Mouse (Mus musculus) hindbrain, embryonic 16.5 days (tissue): ENCODE measurements around the gene Syde2. TPM values are rescaled to one million over a fixed set of nuclear protein-coding genes. Genes with fewer than 3 reads are reported as not detected.

Source experiments
- ATAC-seq: fragments of 200-750 bp; cut with Nextera tagmentation; 2 replicates; pipeline ENCODE4 v1.8.0; 2017; ENCODE audit warnings: moderate TSS enrichment, moderate library complexity
- H3K27ac ChIP-seq: fragments of 300-500 bp; sonication (generic); 2 replicates; pipeline ENCODE4 v1.5.1; 2014; ENCODE audit warnings: low read depth, mild to moderate bottlenecking, control low read depth, low read length, moderate library complexity
- H3K27me3 ChIP-seq: fragments of 300-500 bp; sonication (generic); replicated peaks from 2 replicates; pipeline ENCODE4 v1.6.1; 2014; ENCODE audit warnings: low read length; ENCODE audit not compliant: control insufficient read depth, insufficient read depth
- H3K36me3 ChIP-seq: fragments of 300-500 bp; sonication (generic); 2 replicates; pipeline ENCODE4 v1.6.1; 2014; ENCODE audit warnings: mild to moderate bottlenecking, low read length, moderate library complexity, mixed read lengths; ENCODE audit not compliant: control insufficient read depth, insufficient read depth
- H3K4me1 ChIP-seq: fragments of 300-500 bp; sonication (generic); 2 replicates; pipeline ENCODE4 v1.6.1; 2014; ENCODE audit warnings: low read depth, low read length; ENCODE audit not compliant: control insufficient read depth, insufficient read depth
- H3K4me2 ChIP-seq: fragments of 300-500 bp; sonication (generic); 2 replicates; pipeline ENCODE4 v1.6.1; 2014; ENCODE audit warnings: mild to moderate bottlenecking, low read length, control low read depth, moderate library complexity
- H3K4me3 ChIP-seq: fragments of 300-500 bp; sonication (generic); 2 replicates; pipeline ENCODE4 v1.5.1; 2014; ENCODE audit warnings: mild to moderate bottlenecking, low read length, control low read depth, moderate library complexity
- H3K9ac ChIP-seq: fragments of 300-500 bp; sonication (generic); 2 replicates; pipeline ENCODE4 v1.6.1; 2014; ENCODE audit warnings: low read depth, mild to moderate bottlenecking, control low read depth, low read length, moderate library complexity
- H3K9me3 ChIP-seq: fragments of 300-500 bp; sonication (generic); 2 replicates; pipeline ENCODE4 v1.6.1; 2014; ENCODE audit warnings: mild to moderate bottlenecking, low read length, moderate library complexity; ENCODE audit not compliant: control insufficient read depth
- WGBS: fragments of 180-500 bp; shearing (Covaris S2); extraction: QIAGEN DNeasy Blood & Tissue Kit; methylation state at CpG from one replicate; pipeline ENCODE4 v1.1.7; 2014; 5-methylcytosine and 5-hydroxymethylcytosine counted together
- polyA plus RNA-seq: library from polyadenylated mRNA; unstranded; fragments of >200 nt; fragmentation: Nextera tagmentation; extraction: Ambion mirVana; gene quantifications from 2 replicates; pipeline ENCODE4 v1.2.1, GENCODE M21; 2015

The Syde2 gene
- polyA plus RNA-seq, 1 experiment from 2014 or later, result 0.28 TPM

DNA sequence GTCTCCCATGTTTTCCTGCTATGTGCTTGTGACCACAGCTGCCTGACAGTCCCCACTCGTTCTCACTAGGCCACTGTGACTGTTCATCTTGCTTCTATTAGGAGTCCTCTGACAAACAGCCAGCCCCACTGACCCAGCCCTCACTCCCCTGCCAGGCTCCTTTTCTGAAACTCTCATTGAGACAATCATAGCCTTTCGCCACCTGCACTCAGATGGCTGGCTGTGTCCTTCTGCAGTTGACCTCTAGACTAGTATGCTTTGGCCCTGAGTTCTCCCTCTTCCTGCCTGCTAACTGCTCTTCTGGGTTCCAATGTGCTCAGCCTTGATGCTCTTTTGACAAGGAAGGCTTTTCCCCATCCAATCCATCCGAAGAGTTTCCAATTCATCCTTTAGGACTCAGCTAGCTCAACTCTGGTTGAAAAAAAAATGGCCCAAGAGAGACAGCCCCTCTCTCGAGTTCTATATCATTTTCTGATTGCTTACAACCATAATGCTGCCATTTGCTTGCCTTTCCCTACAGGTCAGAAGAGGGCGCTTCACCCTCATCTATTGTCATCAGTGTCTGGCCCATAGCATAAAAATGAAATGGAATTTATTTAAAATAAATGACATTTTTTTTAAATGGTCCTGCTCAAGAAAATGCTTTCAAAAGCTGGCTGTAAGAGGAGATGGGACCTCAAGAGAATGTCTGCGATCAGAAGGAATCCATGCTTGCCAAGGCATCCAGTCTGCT is 65.6 kb downstream of the Syde2 start:
- 73% methylated on average over 6 of the region's 6 CpGs for WGBS

DNA sequence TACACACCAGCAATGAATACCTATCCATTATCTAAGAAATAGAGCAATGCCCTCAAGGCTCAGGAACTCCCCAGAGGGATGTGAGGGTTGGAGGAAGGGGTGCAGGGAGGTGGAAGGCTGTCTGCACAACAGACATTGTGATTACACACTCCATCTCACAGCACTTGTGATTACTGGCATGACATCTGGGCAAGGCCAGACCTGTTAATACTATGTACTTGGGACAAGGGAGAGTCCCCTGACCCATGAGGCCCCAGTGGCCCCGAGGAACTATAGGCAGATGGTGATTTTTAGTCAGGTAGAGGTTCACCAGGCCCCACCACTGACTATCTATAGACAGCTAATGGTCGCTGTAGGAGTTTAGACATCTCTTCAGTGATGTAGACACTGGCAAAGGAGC is 66.2 kb downstream of the Syde2 start:
- WGBS, result 85% methylated on average over 2 of the region's 2 CpGs
- Histone ChIP-seq H3K4me1 (peaks cover 7% of the 10 kb centered on the region), H3K27me3 (peaks cover 2% of the 10 kb centered on the region; the same call in 1 of the 2 replicates), H3K4me3 (no peak overlapping the region), H3K9me3 (no peaks in the 10 kb centered on the region), H3K9ac (no peak overlapping the region), H3K4me2 (no peak overlapping the region), H3K36me3 (no peaks in the 10 kb centered on the region), H3K27ac (no peak overlapping the region)
- ATAC-seq, result no peak

More for the DNA sequence above, 65.6 kb downstream of the Syde2 start:
- H3K27ac ChIP-seq, result no peak overlapping the region
- no peaks in the 10 kb centered on the region for H3K9me3 ChIP-seq
- H3K9ac ChIP-seq, result no peak overlapping the region
- H3K36me3 ChIP-seq, result no peaks in the 10 kb centered on the region
- no peak for ATAC-seq
- H3K4me1 ChIP-seq, result peaks cover 7% of the 10 kb centered on the region
- H3K4me2 ChIP-seq, result no peak overlapping the region
- H3K27me3 ChIP-seq, result peaks cover 2% of the 10 kb centered on the region; the same call in 1 of the 2 replicates
- no peak overlapping the region for H3K4me3 ChIP-seq

DNA sequence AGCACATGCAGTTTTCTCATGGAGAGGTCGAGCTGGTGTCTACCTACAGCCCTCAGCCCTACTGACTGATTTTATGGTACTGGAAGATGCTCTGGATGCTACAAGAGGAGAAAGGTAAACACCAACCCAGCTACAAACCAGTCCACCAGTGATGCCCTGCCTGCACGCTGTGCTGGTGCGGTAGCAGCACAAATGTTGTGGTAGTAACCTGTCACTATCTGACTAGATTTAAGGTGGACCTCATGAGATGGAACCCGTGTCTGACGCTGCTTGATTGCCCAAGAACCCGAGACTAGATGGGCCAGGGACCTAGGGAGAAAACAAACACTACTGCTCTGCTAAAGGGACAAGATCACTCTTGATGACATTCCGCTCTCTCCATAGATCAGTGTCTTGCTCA is 69.5 kb downstream of the Syde2 start:
- no peaks in the 10 kb centered on the region for H3K36me3 ChIP-seq
- H3K27ac ChIP-seq, result no peak overlapping the region
- WGBS, result 81% methylated on average over 7 of the region's 7 CpGs
- no peaks in the 10 kb centered on the region for H3K4me1 ChIP-seq
- H3K9me3 ChIP-seq, result no peaks in the 10 kb centered on the region
- no peak overlapping the region for H3K4me2 ChIP-seq
- no peak overlapping the region for H3K4me3 ChIP-seq
- peaks cover 2% of the 10 kb centered on the region; the same call in 1 of the 2 replicates for H3K27me3 ChIP-seq
- no peak overlapping the region for H3K9ac ChIP-seq
- no peak for ATAC-seq

DNA sequence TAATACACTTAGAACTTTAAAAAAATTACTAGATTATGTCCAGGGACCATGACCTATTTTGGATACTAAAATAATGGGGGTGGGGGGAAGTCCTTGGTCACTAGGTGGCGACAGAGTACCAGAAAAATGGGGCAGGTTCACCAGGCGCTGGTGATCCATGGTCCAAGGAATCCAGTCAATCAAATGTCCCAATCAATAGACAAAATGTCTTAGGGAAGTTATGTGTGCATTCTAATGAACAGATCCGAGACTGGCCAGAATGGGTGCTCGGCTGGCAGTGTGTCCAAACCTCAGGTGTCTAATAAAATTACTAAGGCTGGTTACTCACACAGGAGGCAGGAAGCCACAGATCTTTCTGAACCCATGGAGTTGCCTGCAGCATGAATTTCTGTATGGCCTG is 70.6 kb downstream of the Syde2 start:
- 16% methylated on average over 4 of the region's 4 CpGs for WGBS
- H3K4me1 ChIP-seq, result no peaks in the 10 kb centered on the region
- H3K4me3 ChIP-seq, result no peak overlapping the region
- H3K27me3 ChIP-seq, result peaks cover 2% of the 10 kb centered on the region; the same call in 1 of the 2 replicates
- no peaks in the 10 kb centered on the region for H3K36me3 ChIP-seq
- H3K9me3 ChIP-seq, result no peaks in the 10 kb centered on the region
- H3K27ac ChIP-seq, result no peak overlapping the region
- H3K4me2 ChIP-seq, result no peak overlapping the region
- no peak overlapping the region for H3K9ac ChIP-seq
- ATAC-seq, result no peak

DNA sequence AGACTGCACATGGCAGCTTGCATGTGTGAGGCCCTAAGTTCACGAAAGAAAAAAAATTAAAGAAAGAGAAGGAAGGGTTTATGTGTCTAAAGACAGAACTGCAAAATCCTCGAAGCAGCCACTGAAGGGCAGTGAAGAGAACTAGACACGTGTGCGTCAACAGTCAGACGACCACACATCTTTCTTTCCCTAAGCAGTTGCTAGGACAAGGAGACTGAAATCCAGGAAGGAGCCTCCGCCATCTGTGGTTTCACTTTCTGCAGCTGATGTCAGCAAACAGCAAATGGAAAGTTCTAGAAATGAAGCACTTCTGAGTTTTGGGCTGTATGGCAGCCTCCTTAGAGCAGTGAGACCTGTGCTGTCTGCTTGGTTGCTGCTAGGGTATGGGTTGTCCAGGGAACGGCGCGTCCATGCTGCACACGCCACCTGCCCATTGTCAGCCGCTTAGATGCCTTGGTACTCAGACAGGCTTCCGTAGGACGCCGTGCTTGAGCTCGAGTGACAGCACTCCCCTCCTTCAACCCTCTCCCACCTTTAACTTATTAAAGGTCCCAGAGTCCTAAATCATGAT is 71.8 kb downstream of the Syde2 start:
- Histone ChIP-seq H3K4me1 (no peaks in the 10 kb centered on the region), H3K36me3 (no peaks in the 10 kb centered on the region), H3K9me3 (no peaks in the 10 kb centered on the region), H3K27me3 (peaks cover under 1% of the 10 kb centered on the region; the same call in 1 of the 2 replicates), H3K4me2 (no peak overlapping the region), H3K4me3 (no peak overlapping the region), H3K9ac (no peak overlapping the region), H3K27ac (no peak overlapping the region)
- WGBS, result 81% methylated on average over 15 of the region's 15 CpGs
- no peak for ATAC-seq

DNA sequence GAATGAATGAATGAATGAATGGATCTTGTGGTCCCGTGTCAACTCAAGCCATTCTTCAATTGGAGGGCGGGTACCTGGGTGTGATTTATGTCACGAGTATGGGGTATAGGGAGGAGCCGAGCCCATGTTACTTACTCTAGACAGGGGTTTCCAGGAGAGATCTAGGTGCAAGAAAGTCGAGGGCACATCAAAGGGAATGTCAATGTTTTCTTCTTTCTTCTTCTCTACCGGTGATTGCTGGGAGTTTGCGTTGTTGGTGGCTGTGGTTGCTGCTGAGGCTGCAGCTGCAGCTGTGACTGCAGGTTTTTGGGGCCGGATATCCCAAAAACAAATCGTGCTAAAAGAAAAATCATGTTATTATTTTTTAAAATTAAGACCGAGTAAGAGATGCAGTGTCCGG is 75.5 kb downstream of the Syde2 start:
- no peaks in the 10 kb centered on the region for H3K4me1 ChIP-seq
- no peak for ATAC-seq
- 89% methylated on average over 11 of the region's 11 CpGs for WGBS
- no peak overlapping the region for H3K4me2 ChIP-seq
- no peaks in the 10 kb centered on the region for H3K27me3 ChIP-seq
- H3K27ac ChIP-seq, result no peak overlapping the region
- no peaks in the 10 kb centered on the region for H3K9me3 ChIP-seq
- no peak overlapping the region for H3K4me3 ChIP-seq
- no peak overlapping the region for H3K9ac ChIP-seq
- no peaks in the 10 kb centered on the region for H3K36me3 ChIP-seq

DNA sequence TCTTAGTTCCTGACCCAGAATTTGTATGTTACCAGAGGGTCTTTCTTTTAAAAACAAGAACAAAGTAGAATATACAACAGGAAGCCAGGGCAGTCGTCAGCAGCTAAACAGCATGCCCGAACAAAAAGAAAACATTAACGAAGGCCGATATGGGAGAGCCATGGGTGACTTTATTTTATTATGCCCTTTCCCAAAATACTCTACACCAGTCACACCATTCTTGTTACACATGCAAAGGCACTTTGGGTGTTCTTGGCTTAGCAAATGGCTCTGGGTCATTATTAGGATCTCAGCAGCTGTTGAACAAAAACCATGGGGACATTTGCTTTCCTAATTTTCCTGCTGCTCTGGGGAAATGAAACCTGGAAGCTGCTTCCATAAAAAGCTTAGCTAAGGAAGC is 81.6 kb downstream of the Syde2 start:
- no peaks in the 10 kb centered on the region for H3K9me3 ChIP-seq
- no peak overlapping the region for H3K27ac ChIP-seq
- WGBS, result 77% methylated on average over 4 of the region's 4 CpGs

More for the DNA sequence above, 81.6 kb downstream of the Syde2 start:
- Histone ChIP-seq H3K36me3 (no peaks in the 10 kb centered on the region), H3K27me3 (no peaks in the 10 kb centered on the region), H3K4me2 (no peak overlapping the region), H3K4me1 (no peaks in the 10 kb centered on the region), H3K4me3 (no peak overlapping the region), H3K9ac (no peak overlapping the region)
- ATAC-seq, result no peak

Other genes with a start within 250 kb of the Syde2 start
- 119 and 132 TPM in 2 replicates for gene Ddah1, start 229.2 kb upstream of the Syde2 start, polyA plus RNA-seq
- gene Bcl10, start 65.1 kb upstream of the Syde2 start, polyA plus RNA-seq, result 33.6 and 33.7 TPM in 2 replicates
- 74.9 and 88.9 TPM in 2 replicates for gene 2410004B18Rik, start 49.9 kb upstream of the Syde2 start, polyA plus RNA-seq
- 1.2 and 1.3 TPM in 2 replicates for gene Wdr63, start 120.3 kb downstream of the Syde2 start, polyA plus RNA-seq
- gene Mcoln3, start 129.6 kb downstream of the Syde2 start, polyA plus RNA-seq, result 0.27 and 0.28 TPM in 2 replicates
- gene Mcoln2, start 162.0 kb downstream of the Syde2 start, polyA plus RNA-seq, result 0.59 and 0.62 TPM in 2 replicates
- 0.34 and 0.42 TPM in 2 replicates for gene Lpar3, start 233.1 kb downstream of the Syde2 start, polyA plus RNA-seq